ENCODE assay signal across 8 mouse cellular contexts in genomic region chr14:55783171-55783957, GRCm38 (mm10). TPM values are rescaled to one million over a fixed set of nuclear protein-coding genes. Genes with fewer than 3 reads are reported as not detected.
DNase-seq lines count a peak whose midpoint lies in the region; ATAC-seq and TF ChIP-seq lines count a peak whose summit lies in the region.

No protein-coding gene starts in this region.

- peak; percentile 2 for DNase-seq in thymus, postnatal 14 days
- DNase-seq in thymus, postnatal 0 days (ENCODE audit: low spot score), result no peak
- no peak for DNase-seq in liver, embryonic 14.5 days (ENCODE audit: low read depth in 3 of 3, low spot score in 3 of 3)
- no peak for DNase-seq in cerebellum, adult 11 months
- no peak for DNase-seq in layer of hippocampus, adult 9-11 months

- H3K9me3 ChIP-seq in forebrain, embryonic 13.5 days (replicated peaks), result no peaks in the 10 kb centered on the region
- H3K9me3 ChIP-seq in hindbrain, embryonic 13.5 days, result no peaks in the 10 kb centered on the region
- no peaks in the 10 kb centered on the region for H3K9me3 ChIP-seq in liver, embryonic 14.5 days (ENCODE audit: control insufficient read depth, low read length)

- TF ChIP-seq CTCF in liver, embryonic 14.5 days (IDR thresholded peaks at IDR 0.05; ENCODE audit: low read depth), result no peak
- TF ChIP-seq CTCF in olfactory bulb, adult 2 months (IDR thresholded peaks at IDR 0.05; ENCODE audit: insufficient read depth, low read depth, low read length), result no peak

- H3K36me3 ChIP-seq in forebrain, embryonic 13.5 days (ENCODE audit: poor library complexity, severe bottlenecking), result no peaks in the 10 kb centered on the region
- H3K36me3 ChIP-seq in hindbrain, embryonic 13.5 days, result no peaks in the 10 kb centered on the region
- no peaks in the 10 kb centered on the region for H3K36me3 ChIP-seq in liver, embryonic 14.5 days (replicated peaks; ENCODE audit: control insufficient read depth, insufficient read depth, low read depth)

- H3K4me2 ChIP-seq in forebrain, embryonic 13.5 days, result peak overlapping the region; percentile 38
- peak overlapping the region; percentile 49 for H3K4me2 ChIP-seq in hindbrain, embryonic 13.5 days
- H3K4me2 ChIP-seq in liver, embryonic 14.5 days (ENCODE audit: low read depth), result peak overlapping the region; percentile 25; the same call in 1 of the 2 replicates

- 2% methylated on average over 29 of the region's 31 CpGs for WGBS in forebrain, embryonic 13.5 days
- 1% methylated on average over 31 of the region's 31 CpGs for WGBS in hindbrain, embryonic 13.5 days
- 9% methylated on average over 31 of the region's 31 CpGs for WGBS in liver, embryonic 14.5 days (ENCODE audit: insufficient replicate concordance)
- 2% methylated on average over 31 of the region's 31 CpGs for WGBS in olfactory bulb, adult 2 months

- peak overlapping the region; percentile 24 for H3K4me3 ChIP-seq in forebrain, embryonic 13.5 days
- peak overlapping the region; percentile 31 for H3K4me3 ChIP-seq in hindbrain, embryonic 13.5 days
- peak overlapping the region in 1 of 2 experiments; percentile 34; a peak in 2 of 4 replicates for H3K4me3 ChIP-seq in liver, embryonic 14.5 days (ENCODE audit: insufficient read depth in 1 of 2, low read depth in 2 of 2, low read length in 2 of 2)
- peak overlapping the region; percentile 25; the same call in 1 of the 2 replicates for H3K4me3 ChIP-seq in olfactory bulb, adult 2 months (ENCODE audit: insufficient read depth, low read depth, low read length)

- 0 out of 2 replicates have a peak overlapping the region, but pooled peaks have one; percentile 5 for H3K9ac ChIP-seq in forebrain, embryonic 13.5 days
- H3K9ac ChIP-seq in hindbrain, embryonic 13.5 days, result peak overlapping the region; percentile 46
- H3K9ac ChIP-seq in liver, embryonic 14.5 days (replicated peaks), result no peak overlapping the region

- H3K27me3 ChIP-seq in forebrain, embryonic 13.5 days, result peaks cover 89% of the 10 kb centered on the region
- H3K27me3 ChIP-seq in hindbrain, embryonic 13.5 days, result peaks cover 88% of the 10 kb centered on the region
- peaks cover 20% of the 10 kb centered on the region for H3K27me3 ChIP-seq in liver, embryonic 14.5 days (ENCODE audit: control insufficient read depth, insufficient read depth, low read length)

- no peak for TF ChIP-seq POLR2A in olfactory bulb, adult 2 months (IDR thresholded peaks at IDR 0.05; ENCODE audit: insufficient read depth, low read depth, low read length)

- H3K4me1 ChIP-seq in forebrain, embryonic 13.5 days, result peaks cover 19% of the 10 kb centered on the region
- H3K4me1 ChIP-seq in hindbrain, embryonic 13.5 days (replicated peaks), result peaks cover 22% of the 10 kb centered on the region
- peaks cover 0 to 7% of the 10 kb centered on the region in 2 experiments; a peak in 3 of 4 replicates for H3K4me1 ChIP-seq in liver, embryonic 14.5 days (replicated peaks; ENCODE audit: control insufficient read depth in 2 of 2, insufficient read depth in 2 of 2, low read length in 1 of 2)
- peaks cover 13% of the 10 kb centered on the region for H3K4me1 ChIP-seq in olfactory bulb, adult 2 months (ENCODE audit: control insufficient read depth, insufficient read depth, low read length)

- H3K27ac ChIP-seq in forebrain, embryonic 13.5 days, result no peak overlapping the region
- peak overlapping the region; percentile 30; the same call in 1 of the 2 replicates for H3K27ac ChIP-seq in hindbrain, embryonic 13.5 days
- H3K27ac ChIP-seq in liver, embryonic 14.5 days, result no peak overlapping the region
- no peak overlapping the region for H3K27ac ChIP-seq in olfactory bulb, adult 2 months (ENCODE audit: insufficient read depth, low read depth, low read length)

- TF ChIP-seq EP300 in liver, embryonic 14.5 days (IDR thresholded peaks at IDR 0.05; ENCODE audit: low read depth), result no peak

- no peak for ATAC-seq in forebrain, embryonic 13.5 days
- no peak for ATAC-seq in hindbrain, embryonic 13.5 days (ENCODE audit: low FRiP score)
- ATAC-seq in liver, embryonic 14.5 days (ENCODE audit: insufficient read depth), result no peak

RNA-seq across cellular contexts. Expression of gene Adcy4, which starts 0.5 kb away (rescaled TPM):
- 2.2 and 2.7 TPM in 2 replicates for polyA plus RNA-seq in thymus, postnatal 0 days (2015; fragmentation: Nextera tagmentation; extraction: Ambion mirVana)
- 3.6 and 5.4 TPM in 2 replicates for polyA plus RNA-seq in forebrain, embryonic 13.5 days (2015; fragmentation: Nextera tagmentation; extraction: Ambion mirVana)
- 5.3 and 6.0 TPM in 2 replicates for polyA plus RNA-seq in hindbrain, embryonic 13.5 days (2015; fragmentation: Nextera tagmentation; extraction: Ambion mirVana)
- polyA plus RNA-seq in liver, embryonic 14.5 days (2012; rRNA removed), result 0.88 and 1.0 TPM in 2 replicates
- 0.66 and 1.2 TPM in 2 replicates for polyA plus RNA-seq in liver, embryonic 14.5 days (2014; fragmentation: Nextera tagmentation; extraction: Ambion mirVana)
- not detected in 2 replicates for polyA plus RNA-seq in olfactory bulb, adult 2 months (2012; ENCODE audit: insufficient read depth, insufficient read length, low replicate concordance, missing spikeins)

RNA-seq across cellular contexts. Expression of gene Ripk3, which starts 5.3 kb away (rescaled TPM):
- 70.3 and 76.2 TPM in 2 replicates for polyA plus RNA-seq in thymus, postnatal 0 days (2015; fragmentation: Nextera tagmentation; extraction: Ambion mirVana)
- 2.1 and 2.4 TPM in 2 replicates for polyA plus RNA-seq in forebrain, embryonic 13.5 days (2015; fragmentation: Nextera tagmentation; extraction: Ambion mirVana)
- polyA plus RNA-seq in hindbrain, embryonic 13.5 days (2015; fragmentation: Nextera tagmentation; extraction: Ambion mirVana), result 2.6 and 3.7 TPM in 2 replicates
- 13.1 and 15.1 TPM in 2 replicates for polyA plus RNA-seq in liver, embryonic 14.5 days (2012; rRNA removed)
- polyA plus RNA-seq in liver, embryonic 14.5 days (2014; fragmentation: Nextera tagmentation; extraction: Ambion mirVana), result 18.2 and 22.0 TPM in 2 replicates
- polyA plus RNA-seq in olfactory bulb, adult 2 months (2012; ENCODE audit: insufficient read depth, insufficient read length, low replicate concordance, missing spikeins), result not detected in 2 replicates

RNA-seq across cellular contexts. Expression of gene Ltb4r1, which starts 17.6 kb away (rescaled TPM):
- polyA plus RNA-seq in thymus, postnatal 0 days (2015; fragmentation: Nextera tagmentation; extraction: Ambion mirVana), result 3.7 and 4.3 TPM in 2 replicates
- 0.45 TPM in 1 of 2 replicates, not detected in the other for polyA plus RNA-seq in forebrain, embryonic 13.5 days (2015; fragmentation: Nextera tagmentation; extraction: Ambion mirVana)
- 0.32 and 0.74 TPM in 2 replicates for polyA plus RNA-seq in hindbrain, embryonic 13.5 days (2015; fragmentation: Nextera tagmentation; extraction: Ambion mirVana)
- 2.9 and 3.3 TPM in 2 replicates for polyA plus RNA-seq in liver, embryonic 14.5 days (2012; rRNA removed)
- polyA plus RNA-seq in liver, embryonic 14.5 days (2014; fragmentation: Nextera tagmentation; extraction: Ambion mirVana), result 1.7 and 2.7 TPM in 2 replicates
- polyA plus RNA-seq in olfactory bulb, adult 2 months (2012; ENCODE audit: insufficient read depth, insufficient read length, low replicate concordance, missing spikeins), result not detected in 2 replicates

RNA-seq across cellular contexts. Expression of gene Ltb4r2, which starts 22.1 kb away (rescaled TPM):
- 0.78 and 1.2 TPM in 2 replicates for polyA plus RNA-seq in thymus, postnatal 0 days (2015; fragmentation: Nextera tagmentation; extraction: Ambion mirVana)
- 0.18 and 0.29 TPM in 2 replicates for polyA plus RNA-seq in forebrain, embryonic 13.5 days (2015; fragmentation: Nextera tagmentation; extraction: Ambion mirVana)
- polyA plus RNA-seq in hindbrain, embryonic 13.5 days (2015; fragmentation: Nextera tagmentation; extraction: Ambion mirVana), result 0.43 and 0.56 TPM in 2 replicates
- 0.65 and 0.67 TPM in 2 replicates for polyA plus RNA-seq in liver, embryonic 14.5 days (2012; rRNA removed)
- polyA plus RNA-seq in liver, embryonic 14.5 days (2014; fragmentation: Nextera tagmentation; extraction: Ambion mirVana), result 0.39 and 0.67 TPM in 2 replicates
- polyA plus RNA-seq in olfactory bulb, adult 2 months (2012; ENCODE audit: insufficient read depth, insufficient read length, low replicate concordance, missing spikeins), result not detected in 2 replicates

RNA-seq across cellular contexts. Expression of gene Cideb, which starts 25.1 kb away (rescaled TPM):
- 0.14 TPM in 1 of 2 replicates, not detected in the other for polyA plus RNA-seq in thymus, postnatal 0 days (2015; fragmentation: Nextera tagmentation; extraction: Ambion mirVana)
- polyA plus RNA-seq in forebrain, embryonic 13.5 days (2015; fragmentation: Nextera tagmentation; extraction: Ambion mirVana), result 0.20 and 0.23 TPM in 2 replicates
- 0.25 TPM in 2 replicates for polyA plus RNA-seq in hindbrain, embryonic 13.5 days (2015; fragmentation: Nextera tagmentation; extraction: Ambion mirVana)
- 37.3 and 42.1 TPM in 2 replicates for polyA plus RNA-seq in liver, embryonic 14.5 days (2012; rRNA removed)
- polyA plus RNA-seq in liver, embryonic 14.5 days (2014; fragmentation: Nextera tagmentation; extraction: Ambion mirVana), result 40.0 and 42.8 TPM in 2 replicates
- polyA plus RNA-seq in olfactory bulb, adult 2 months (2012; ENCODE audit: insufficient read depth, insufficient read length, low replicate concordance, missing spikeins), result not detected in 2 replicates
